Mouse (Mus musculus): ENCODE measurements around the gene Spocd1. TPM values are rescaled to one million over a fixed set of nuclear protein-coding genes. Genes with fewer than 3 reads are reported as not detected.
"Not testable (repeated sequence)": the region's sequence is repeated elsewhere in the genome, so short reads cannot be mapped to it uniquely, and the experiment has no call there.

Gene Spocd1
- polyA plus RNA-seq, 1 experiment from 2014 or later: 0.47 TPM

- Histone ChIP-seq H3K4me2 (ENCODE audit: low read length) (no peak overlapping the region), H3K9me3 (ENCODE audit: control insufficient read depth, low read length) (no peaks in the 10 kb centered on the region), H3K27me3 (ENCODE audit: control insufficient read depth, insufficient read depth, low read length) (no peaks in the 10 kb centered on the region), H3K36me3 (ENCODE audit: control insufficient read depth, insufficient read depth, low read length) (no peaks in the 10 kb centered on the region), H3K27ac (replicated peaks in 1 of 2; ENCODE audit: control insufficient read depth in 1 of 2, insufficient read depth in 1 of 2, low read depth in 2 of 2, low read length in 2 of 2) (no peak overlapping the region), H3K9ac (ENCODE audit: low read length) (no peak overlapping the region), H3K4me3 (ENCODE audit: control insufficient read depth in 1 of 2, insufficient read depth in 1 of 2, low read depth in 1 of 2, low read length in 2 of 2) (no peak overlapping the region), H3K4me1 (ENCODE audit: control insufficient read depth in 2 of 2, insufficient read depth in 2 of 2, low read length in 2 of 2) (no peaks in the 10 kb centered on the region)
- ATAC-seq (ENCODE audit: insufficient number of reproducible peaks, insufficient read depth, low FRiP score, low read depth): no peak
- 91% methylated on average over 3 of the region's 3 CpGs for WGBS
These were observed 34.2 kb upstream of the Spocd1 start for GRCm38 (mm10) chr4:129894861-129895260.

GRCm38 (mm10) chr4:129898815-129899214 lies 30.2 kb upstream of the Spocd1 start:
- not testable (repeated sequence) for ATAC-seq (ENCODE audit: insufficient number of reproducible peaks, insufficient read depth, low FRiP score, low read depth); H3K4me3 ChIP-seq (ENCODE audit: control insufficient read depth in 1 of 2, insufficient read depth in 1 of 2, low read depth in 1 of 2, low read length in 2 of 2); H3K4me2 ChIP-seq (ENCODE audit: low read length); H3K27ac ChIP-seq (replicated peaks in 1 of 2; ENCODE audit: control insufficient read depth in 1 of 2, insufficient read depth in 1 of 2, low read depth in 2 of 2, low read length in 2 of 2); H3K36me3 ChIP-seq (ENCODE audit: control insufficient read depth, insufficient read depth, low read length); H3K9ac ChIP-seq (ENCODE audit: low read length); H3K9me3 ChIP-seq (ENCODE audit: control insufficient read depth, low read length); H3K27me3 ChIP-seq (ENCODE audit: control insufficient read depth, insufficient read depth, low read length)
- WGBS: 92% methylated on average over 18 of the region's 18 CpGs
- peaks cover 9 to 15% of the 10 kb centered on the region in 2 experiments for H3K4me1 ChIP-seq (ENCODE audit: control insufficient read depth in 2 of 2, insufficient read depth in 2 of 2, low read length in 2 of 2)

GRCm38 (mm10) chr4:129902394-129902793 lies 26.7 kb upstream of the Spocd1 start:
- WGBS: 84% methylated on average over 4 of the region's 4 CpGs
- no peak overlapping the region for H3K4me2 ChIP-seq (ENCODE audit: low read length)
- peaks cover 26 to 35% of the 10 kb centered on the region in 2 experiments for H3K4me1 ChIP-seq (ENCODE audit: control insufficient read depth in 2 of 2, insufficient read depth in 2 of 2, low read length in 2 of 2)
- H3K9me3 ChIP-seq (ENCODE audit: control insufficient read depth, low read length): no peaks in the 10 kb centered on the region
- no peaks in the 10 kb centered on the region for H3K36me3 ChIP-seq (ENCODE audit: control insufficient read depth, insufficient read depth, low read length)
- 0 out of 4 replicates have a peak overlapping the region, but pooled peaks of 1 of the 2 experiments have one; percentile 37 for H3K27ac ChIP-seq (replicated peaks in 1 of 2; ENCODE audit: control insufficient read depth in 1 of 2, insufficient read depth in 1 of 2, low read depth in 2 of 2, low read length in 2 of 2)
- no peaks in the 10 kb centered on the region for H3K27me3 ChIP-seq (ENCODE audit: control insufficient read depth, insufficient read depth, low read length)
- no peak overlapping the region for H3K9ac ChIP-seq (ENCODE audit: low read length)
- ATAC-seq (ENCODE audit: insufficient number of reproducible peaks, insufficient read depth, low FRiP score, low read depth): no peak
- no peak overlapping the region for H3K4me3 ChIP-seq (ENCODE audit: control insufficient read depth in 1 of 2, insufficient read depth in 1 of 2, low read depth in 1 of 2, low read length in 2 of 2)

- Histone ChIP-seq H3K27me3 (ENCODE audit: control insufficient read depth, insufficient read depth, low read length) (no peaks in the 10 kb centered on the region), H3K4me2 (ENCODE audit: low read length) (no peak overlapping the region), H3K9ac (ENCODE audit: low read length) (no peak overlapping the region), H3K36me3 (ENCODE audit: control insufficient read depth, insufficient read depth, low read length) (no peaks in the 10 kb centered on the region), H3K4me3 (ENCODE audit: control insufficient read depth in 1 of 2, insufficient read depth in 1 of 2, low read depth in 1 of 2, low read length in 2 of 2) (no peak overlapping the region), H3K27ac (replicated peaks in 1 of 2; ENCODE audit: control insufficient read depth in 1 of 2, insufficient read depth in 1 of 2, low read depth in 2 of 2, low read length in 2 of 2) (peak overlapping the region; percentile 58 to 66), H3K9me3 (ENCODE audit: control insufficient read depth, low read length) (no peaks in the 10 kb centered on the region), H3K4me1 (ENCODE audit: control insufficient read depth in 2 of 2, insufficient read depth in 2 of 2, low read length in 2 of 2) (peaks cover 26 to 35% of the 10 kb centered on the region in 2 experiments)
- WGBS: 20% methylated on average over 3 of the region's 3 CpGs
- ATAC-seq (ENCODE audit: insufficient number of reproducible peaks, insufficient read depth, low FRiP score, low read depth): peak; percentile 27; the same call in 1 of the 2 replicates
These were observed 25.5 kb upstream of the Spocd1 start for GRCm38 (mm10) chr4:129903577-129903976.

DNA sequence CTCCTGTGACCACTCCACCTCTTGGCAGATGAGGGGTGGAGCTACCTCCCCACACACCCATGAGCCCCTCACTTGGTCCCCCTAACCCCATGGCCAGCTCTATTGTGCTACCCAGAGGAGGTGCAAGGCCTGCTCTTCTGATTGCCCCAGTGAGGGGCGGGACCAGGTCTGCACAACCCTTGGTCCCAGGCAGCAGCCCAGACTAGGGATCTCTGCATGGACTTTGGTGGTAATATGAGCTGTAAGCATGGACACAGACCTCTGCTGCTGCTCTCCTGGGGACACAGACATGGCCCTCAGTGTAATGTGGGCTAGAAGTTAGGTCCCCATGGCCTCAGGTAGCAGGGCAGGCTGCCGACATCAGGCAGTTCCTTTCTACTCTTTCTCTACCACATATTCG lies 24.0 kb upstream of the Spocd1 start:
- Histone ChIP-seq H3K4me2 (ENCODE audit: low read length) (no peak overlapping the region), H3K4me3 (ENCODE audit: control insufficient read depth in 1 of 2, insufficient read depth in 1 of 2, low read depth in 1 of 2, low read length in 2 of 2) (no peak overlapping the region), H3K9ac (ENCODE audit: low read length) (no peak overlapping the region), H3K4me1 (ENCODE audit: control insufficient read depth in 2 of 2, insufficient read depth in 2 of 2, low read length in 2 of 2) (peaks cover 33 to 44% of the 10 kb centered on the region in 2 experiments), H3K27ac (replicated peaks in 1 of 2; ENCODE audit: control insufficient read depth in 1 of 2, insufficient read depth in 1 of 2, low read depth in 2 of 2, low read length in 2 of 2) (no peak overlapping the region), H3K27me3 (ENCODE audit: control insufficient read depth, insufficient read depth, low read length) (no peaks in the 10 kb centered on the region), H3K36me3 (ENCODE audit: control insufficient read depth, insufficient read depth, low read length) (no peaks in the 10 kb centered on the region), H3K9me3 (ENCODE audit: control insufficient read depth, low read length) (no peaks in the 10 kb centered on the region)
- 92% methylated on average over 3 of the region's 3 CpGs for WGBS
- ATAC-seq (ENCODE audit: insufficient number of reproducible peaks, insufficient read depth, low FRiP score, low read depth): no peak

DNA sequence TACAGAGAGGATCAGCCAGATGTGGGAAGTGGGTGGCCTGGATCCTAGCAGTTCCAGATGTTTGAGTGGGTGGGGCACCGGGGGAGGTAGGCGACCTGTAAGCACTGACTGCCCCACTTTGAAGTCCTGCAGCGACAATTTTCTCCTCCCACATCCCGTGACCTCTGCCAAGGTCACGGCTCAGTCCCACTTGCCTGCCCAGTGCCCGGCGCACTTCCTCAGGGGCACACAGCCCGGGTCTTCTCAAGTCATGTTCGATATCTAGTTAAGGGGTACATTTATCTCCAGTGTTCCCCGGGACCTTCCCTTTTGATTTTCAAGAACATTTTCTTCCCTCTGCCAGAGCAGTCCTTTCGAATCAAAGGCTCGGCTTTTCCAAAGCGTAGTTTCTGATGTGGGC lies 23.0 kb upstream of the Spocd1 start:
- Histone ChIP-seq H3K9ac (ENCODE audit: low read length) (peak overlapping the region; percentile 67), H3K27me3 (ENCODE audit: control insufficient read depth, insufficient read depth, low read length) (no peaks in the 10 kb centered on the region), H3K4me3 (ENCODE audit: control insufficient read depth in 1 of 2, insufficient read depth in 1 of 2, low read depth in 1 of 2, low read length in 2 of 2) (peak overlapping the region; percentile 10 to 13; a peak in 1 of 4 replicates), H3K4me2 (ENCODE audit: low read length) (peak overlapping the region; percentile 34), H3K4me1 (ENCODE audit: control insufficient read depth in 2 of 2, insufficient read depth in 2 of 2, low read length in 2 of 2) (peaks cover 33 to 44% of the 10 kb centered on the region in 2 experiments), H3K9me3 (ENCODE audit: control insufficient read depth, low read length) (no peaks in the 10 kb centered on the region), H3K27ac (replicated peaks in 1 of 2; ENCODE audit: control insufficient read depth in 1 of 2, insufficient read depth in 1 of 2, low read depth in 2 of 2, low read length in 2 of 2) (peak overlapping the region; percentile 47 to 58; a peak in 3 of 4 replicates), H3K36me3 (ENCODE audit: control insufficient read depth, insufficient read depth, low read length) (no peaks in the 10 kb centered on the region)
- 53% methylated on average over 13 of the region's 13 CpGs for WGBS
- ATAC-seq (ENCODE audit: insufficient number of reproducible peaks, insufficient read depth, low FRiP score, low read depth): no peak

- H3K9ac ChIP-seq (ENCODE audit: low read length): no peak overlapping the region
- H3K4me2 ChIP-seq (ENCODE audit: low read length): no peak overlapping the region
- no peak for ATAC-seq (ENCODE audit: insufficient number of reproducible peaks, insufficient read depth, low FRiP score, low read depth)
- H3K36me3 ChIP-seq (ENCODE audit: control insufficient read depth, insufficient read depth, low read length): no peaks in the 10 kb centered on the region
- H3K27me3 ChIP-seq (ENCODE audit: control insufficient read depth, insufficient read depth, low read length): no peaks in the 10 kb centered on the region
- no peak overlapping the region for H3K27ac ChIP-seq (replicated peaks in 1 of 2; ENCODE audit: control insufficient read depth in 1 of 2, insufficient read depth in 1 of 2, low read depth in 2 of 2, low read length in 2 of 2)
- H3K9me3 ChIP-seq (ENCODE audit: control insufficient read depth, low read length): no peaks in the 10 kb centered on the region
- H3K4me3 ChIP-seq (ENCODE audit: control insufficient read depth in 1 of 2, insufficient read depth in 1 of 2, low read depth in 1 of 2, low read length in 2 of 2): no peak overlapping the region
- peaks cover 28 to 34% of the 10 kb centered on the region in 2 experiments for H3K4me1 ChIP-seq (ENCODE audit: control insufficient read depth in 2 of 2, insufficient read depth in 2 of 2, low read length in 2 of 2)
- WGBS: 63% methylated on average over 3 of the region's 3 CpGs
These were observed 20.2 kb upstream of the Spocd1 start for GRCm38 (mm10) chr4:129908836-129909235.

GRCm38 (mm10) chr4:129909261-129909731 lies 19.8 kb upstream of the Spocd1 start:
- ATAC-seq (ENCODE audit: insufficient number of reproducible peaks, insufficient read depth, low FRiP score, low read depth): no peak
- Histone ChIP-seq H3K9ac (ENCODE audit: low read length) (no peak overlapping the region), H3K27ac (replicated peaks in 1 of 2; ENCODE audit: control insufficient read depth in 1 of 2, insufficient read depth in 1 of 2, low read depth in 2 of 2, low read length in 2 of 2) (no peak overlapping the region)

More at GRCm38 (mm10) chr4:129909261-129909731, 19.8 kb upstream of the Spocd1 start:
- Histone ChIP-seq H3K9me3 (ENCODE audit: control insufficient read depth, low read length) (no peaks in the 10 kb centered on the region), H3K4me1 (ENCODE audit: control insufficient read depth in 2 of 2, insufficient read depth in 2 of 2, low read length in 2 of 2) (peaks cover 30 to 38% of the 10 kb centered on the region in 2 experiments), H3K36me3 (ENCODE audit: control insufficient read depth, insufficient read depth, low read length) (no peaks in the 10 kb centered on the region), H3K27me3 (ENCODE audit: control insufficient read depth, insufficient read depth, low read length) (no peaks in the 10 kb centered on the region), H3K4me3 (ENCODE audit: control insufficient read depth in 1 of 2, insufficient read depth in 1 of 2, low read depth in 1 of 2, low read length in 2 of 2) (no peak overlapping the region), H3K4me2 (ENCODE audit: low read length) (no peak overlapping the region)
- WGBS: 60% methylated on average over 4 of the region's 4 CpGs

Data from heart, embryonic 14.5 days (tissue).